Mouse (Mus musculus) forebrain, embryonic 15.5 days (tissue): ENCODE results near the gene Nek2. TPM values are rescaled to one million over a fixed set of nuclear protein-coding genes. Genes with fewer than 3 reads are reported as not detected.

Source experiments
- ATAC-seq: fragments of 200-750 bp; cut with Nextera tagmentation; replicated peaks from 2 replicates; pipeline ENCODE4 v1.8.0; 2017; ENCODE audit warnings: mild to moderate bottlenecking, moderate TSS enrichment, moderate library complexity
- H3K27ac ChIP-seq: fragments of 300-500 bp; sonication (generic); replicated peaks from 2 replicates; pipeline ENCODE4 v1.5.1; 2015; ENCODE audit warnings: mild to moderate bottlenecking, inconsistent platforms
- H3K27me3 ChIP-seq: fragments of 300-500 bp; sonication (generic); 2 replicates; pipeline ENCODE4 v1.6.1; 2015; ENCODE audit warnings: inconsistent platforms
- H3K36me3 ChIP-seq: fragments of 300-500 bp; sonication (generic); 2 replicates; pipeline ENCODE4 v1.6.1; 2015; ENCODE audit warnings: mild to moderate bottlenecking, inconsistent platforms
- H3K4me1 ChIP-seq: fragments of 300-500 bp; sonication (generic); 2 replicates; pipeline ENCODE4 v1.6.1; 2015; ENCODE audit warnings: inconsistent platforms
- H3K4me2 ChIP-seq: fragments of 300-500 bp; sonication (generic); replicated peaks from 2 replicates; pipeline ENCODE4 v1.6.1; 2015; ENCODE audit warnings: mild to moderate bottlenecking, inconsistent platforms
- H3K4me3 ChIP-seq: fragments of 300-500 bp; sonication (generic); 2 replicates; pipeline ENCODE4 v1.5.1; 2015; ENCODE audit warnings: mild to moderate bottlenecking, inconsistent platforms
- H3K9ac ChIP-seq: fragments of 300-500 bp; sonication (generic); replicated peaks from 2 replicates; pipeline ENCODE4 v1.6.1; 2015; ENCODE audit warnings: mild to moderate bottlenecking, inconsistent platforms
- H3K9me3 ChIP-seq: fragments of 300-500 bp; sonication (generic); 2 replicates; pipeline ENCODE4 v1.6.1; 2016; ENCODE audit warnings: inconsistent platforms
- WGBS: fragments of 180-500 bp; shearing (Covaris S2); methylation state at CpG from one replicate; pipeline ENCODE4 v1.1.7; 2015; ENCODE audit warnings: mixed read lengths; 5-methylcytosine and 5-hydroxymethylcytosine counted together
- polyA plus RNA-seq: library from polyadenylated mRNA; unstranded; fragments of >200 nt; fragmentation: Nextera tagmentation; extraction: Ambion mirVana; gene quantifications from 2 replicates; pipeline ENCODE4 v1.2.1, GENCODE M21; 2015

Nek2 gene
- polyA plus RNA-seq, 1 experiment from 2014 or later = 21.2 TPM

- ATAC-seq = no peak
- WGBS = 81% methylated on average over 6 of the region's 6 CpGs
- H3K27me3 ChIP-seq = no peaks in the 10 kb centered on the region
- no peaks in the 10 kb centered on the region for H3K9me3 ChIP-seq
- H3K36me3 ChIP-seq = no peaks in the 10 kb centered on the region
- H3K4me3 ChIP-seq = no peak overlapping the region
- no peaks in the 10 kb centered on the region for H3K4me1 ChIP-seq
- H3K27ac ChIP-seq = no peak overlapping the region
- no peak overlapping the region for H3K9ac ChIP-seq
- no peak overlapping the region for H3K4me2 ChIP-seq
These were observed 50.9 kb downstream of the Nek2 start for GRCm38 (mm10) chr1:191872076-191872710.

- WGBS = 87% methylated on average over 7 of the region's 7 CpGs
- ATAC-seq = no peak
These were observed 53.8 kb downstream of the Nek2 start for GRCm38 (mm10) chr1:191875006-191875405.

GRCm38 (mm10) chr1:191875683-191876305 lies 54.5 kb downstream of the Nek2 start:
- WGBS = 82% methylated on average over 9 of the region's 9 CpGs
- no peak overlapping the region for H3K27ac ChIP-seq
- no peak overlapping the region for H3K4me2 ChIP-seq
- H3K9me3 ChIP-seq = no peaks in the 10 kb centered on the region
- no peaks in the 10 kb centered on the region for H3K36me3 ChIP-seq
- no peak overlapping the region for H3K9ac ChIP-seq
- no peak for ATAC-seq
- peaks cover 9% of the 10 kb centered on the region; the same call in 1 of the 2 replicates for H3K4me1 ChIP-seq
- no peak overlapping the region for H3K4me3 ChIP-seq
- H3K27me3 ChIP-seq = no peaks in the 10 kb centered on the region

More at GRCm38 (mm10) chr1:191875006-191875405, 53.8 kb downstream of the Nek2 start:
- Histone ChIP-seq H3K4me3 (no peak overlapping the region), H3K9ac (no peak overlapping the region), H3K27ac (no peak overlapping the region), H3K4me1 (peaks cover 9% of the 10 kb centered on the region; the same call in 1 of the 2 replicates), H3K9me3 (no peaks in the 10 kb centered on the region), H3K36me3 (no peaks in the 10 kb centered on the region), H3K4me2 (no peak overlapping the region), H3K27me3 (no peaks in the 10 kb centered on the region)

- Histone ChIP-seq H3K9me3 (no peaks in the 10 kb centered on the region), H3K9ac (no peak overlapping the region), H3K36me3 (no peaks in the 10 kb centered on the region), H3K4me1 (peaks cover 9% of the 10 kb centered on the region; the same call in 1 of the 2 replicates), H3K4me3 (no peak overlapping the region), H3K27ac (no peak overlapping the region), H3K4me2 (no peak overlapping the region), H3K27me3 (no peaks in the 10 kb centered on the region)
- ATAC-seq = no peak
- 78% methylated on average over 10 of the region's 10 CpGs for WGBS
These were observed 56.4 kb downstream of the Nek2 start for GRCm38 (mm10) chr1:191877681-191878080.

- H3K27ac ChIP-seq = no peak overlapping the region
- H3K9ac ChIP-seq = no peak overlapping the region
- 22% methylated on average over 4 of the region's 4 CpGs for WGBS
- H3K36me3 ChIP-seq = no peaks in the 10 kb centered on the region
- ATAC-seq = no peak; the same call in 1 of the 2 replicates
- no peak overlapping the region for H3K4me2 ChIP-seq
- peaks cover 9% of the 10 kb centered on the region; the same call in 1 of the 2 replicates for H3K4me1 ChIP-seq
- no peaks in the 10 kb centered on the region for H3K27me3 ChIP-seq
- H3K9me3 ChIP-seq = no peaks in the 10 kb centered on the region
- H3K4me3 ChIP-seq = no peak overlapping the region
These were observed 57.3 kb downstream of the Nek2 start for GRCm38 (mm10) chr1:191878518-191878921.

- no peak for ATAC-seq
- H3K4me1 ChIP-seq = peaks cover 9% of the 10 kb centered on the region; the same call in 1 of the 2 replicates
- H3K27me3 ChIP-seq = no peaks in the 10 kb centered on the region
- no peak overlapping the region for H3K27ac ChIP-seq
- WGBS = 91% methylated on average over 3 of the region's 3 CpGs
- no peak overlapping the region for H3K4me2 ChIP-seq
- H3K4me3 ChIP-seq = no peak overlapping the region
- no peaks in the 10 kb centered on the region for H3K36me3 ChIP-seq
- H3K9me3 ChIP-seq = no peaks in the 10 kb centered on the region
- H3K9ac ChIP-seq = no peak overlapping the region
These were observed 59.0 kb downstream of the Nek2 start for GRCm38 (mm10) chr1:191880247-191880646.

GRCm38 (mm10) chr1:191880921-191881609 lies 59.8 kb downstream of the Nek2 start:
- H3K36me3 ChIP-seq = no peaks in the 10 kb centered on the region
- no peak overlapping the region for H3K27ac ChIP-seq
- no peak for ATAC-seq
- H3K27me3 ChIP-seq = no peaks in the 10 kb centered on the region
- no peaks in the 10 kb centered on the region for H3K9me3 ChIP-seq
- H3K4me1 ChIP-seq = peaks cover 9% of the 10 kb centered on the region; the same call in 1 of the 2 replicates
- H3K4me2 ChIP-seq = no peak overlapping the region
- WGBS = 69% methylated on average over 8 of the region's 8 CpGs
- no peak overlapping the region for H3K9ac ChIP-seq
- no peak overlapping the region for H3K4me3 ChIP-seq

- no peak overlapping the region for H3K9ac ChIP-seq
- no peak for ATAC-seq
- H3K9me3 ChIP-seq = no peaks in the 10 kb centered on the region
- no peaks in the 10 kb centered on the region for H3K27me3 ChIP-seq
- no peak overlapping the region for H3K4me2 ChIP-seq
- peaks cover 9% of the 10 kb centered on the region; the same call in 1 of the 2 replicates for H3K4me1 ChIP-seq
- H3K4me3 ChIP-seq = no peak overlapping the region
- 77% methylated on average over 2 of the region's 2 CpGs for WGBS
- H3K27ac ChIP-seq = no peak overlapping the region
- no peaks in the 10 kb centered on the region for H3K36me3 ChIP-seq
These were observed 60.4 kb downstream of the Nek2 start for GRCm38 (mm10) chr1:191881663-191882062.

Other genes with a start within 250 kb of the Nek2 start
- gene Dtl, start 245.9 kb upstream of the Nek2 start, polyA plus RNA-seq = 22.0 and 23.2 TPM in 2 replicates
- gene Ints7, start 245.8 kb upstream of the Nek2 start, polyA plus RNA-seq = 49.7 TPM in 2 replicates
- 32.2 and 33.9 TPM in 2 replicates for gene Lpgat1, start 103.6 kb upstream of the Nek2 start, polyA plus RNA-seq
- gene Slc30a1, start 85.3 kb downstream of the Nek2 start, polyA plus RNA-seq = 3.4 and 3.7 TPM in 2 replicates
- gene Rd3, start 155.9 kb downstream of the Nek2 start, polyA plus RNA-seq = 0.96 and 3.1 TPM in 2 replicates